Mouse (Mus musculus) kidney, embryonic 14.5 days (tissue): Measurements from ENCODE around the gene Sirpa. TPM values are rescaled to one million over a fixed set of nuclear protein-coding genes. Genes with fewer than 3 reads are reported as not detected.

Source experiments
- ATAC-seq: fragments of 200-750 bp; cut with Nextera tagmentation; 2 replicates; pipeline ENCODE4 v1.8.0; 2017; ENCODE audit warnings: moderate number of reproducible peaks, mild to moderate bottlenecking, moderate TSS enrichment, moderate library complexity; ENCODE audit not compliant: low FRiP score, low TSS enrichment
- H3K27ac ChIP-seq: fragments of 300-500 bp; sonication (generic); 2 replicates; pipeline ENCODE4 v1.5.1; 2014; ENCODE audit warnings: low read depth, mild to moderate bottlenecking, low read length, moderate library complexity, mixed read lengths
- H3K27me3 ChIP-seq: fragments of 300-500 bp; sonication (generic); 2 replicates; pipeline ENCODE4 v1.6.1; 2014; ENCODE audit warnings: mild to moderate bottlenecking, low read length; ENCODE audit not compliant: control insufficient read depth, insufficient read depth
- H3K36me3 ChIP-seq: fragments of 300-500 bp; sonication (generic); 2 replicates; pipeline ENCODE4 v1.6.1; 2014; ENCODE audit warnings: low read length, mixed read lengths; ENCODE audit not compliant: control insufficient read depth, insufficient read depth
- H3K4me1 ChIP-seq: fragments of 300-500 bp; sonication (generic); 2 replicates; pipeline ENCODE4 v1.6.1; 2014; ENCODE audit warnings: low read length, mixed read lengths; ENCODE audit not compliant: control insufficient read depth, insufficient read depth
- H3K4me2 ChIP-seq: fragments of 300-500 bp; sonication (generic); replicated peaks from 2 replicates; pipeline ENCODE4 v1.6.1; 2014; ENCODE audit warnings: low read depth, mild to moderate bottlenecking, low read length
- H3K4me3 ChIP-seq: fragments of 300-500 bp; sonication (generic); 2 replicates; pipeline ENCODE4 v1.5.1; 2014; ENCODE audit warnings: mild to moderate bottlenecking, low read length
- H3K9ac ChIP-seq: fragments of 300-500 bp; sonication (generic); 2 replicates; pipeline ENCODE4 v1.6.1; 2014; ENCODE audit warnings: low read depth, mild to moderate bottlenecking, low read length, moderate library complexity
- H3K9me3 ChIP-seq: fragments of 300-500 bp; sonication (generic); 2 replicates; pipeline ENCODE4 v1.6.1; 2016; ENCODE audit warnings: low read length; ENCODE audit not compliant: control insufficient read depth
- WGBS: fragments of 180-500 bp; shearing (Covaris S2); extraction: QIAGEN DNeasy Blood & Tissue Kit; methylation state at CpG from one replicate; pipeline ENCODE4 v1.1.7; 2014; 5-methylcytosine and 5-hydroxymethylcytosine counted together
- polyA plus RNA-seq: library from polyadenylated mRNA; unstranded; fragments of >200 nt; fragmentation: Nextera tagmentation; extraction: Ambion mirVana; gene quantifications from 2 replicates; pipeline ENCODE4 v1.2.1, GENCODE M21; 2014

Gene Sirpa
- polyA plus RNA-seq, 1 experiment from 2014 or later: 28.8 TPM

DNA sequence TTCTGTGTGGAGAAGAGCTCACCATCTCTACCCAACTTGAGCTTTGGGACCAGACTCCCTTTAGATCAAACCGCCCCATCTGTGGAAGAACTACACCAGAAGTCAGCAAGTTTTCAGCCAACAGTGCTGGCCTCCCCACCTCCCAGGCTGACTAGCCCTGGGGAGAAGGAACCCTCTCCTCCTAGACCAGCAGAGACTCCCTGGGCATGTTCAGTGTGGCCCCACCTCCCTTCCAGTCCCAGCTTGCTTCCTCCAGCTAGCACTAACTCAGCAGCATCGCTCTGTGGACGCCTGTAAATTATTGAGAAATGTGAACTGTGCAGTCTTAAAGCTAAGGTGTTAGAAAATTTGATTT is 37.9 kb downstream of the Sirpa start:
- Histone ChIP-seq H3K36me3 (no peaks in the 10 kb centered on the region; the same call in 1 of the 2 replicates), H3K9me3 (no peaks in the 10 kb centered on the region), H3K4me1 (no peaks in the 10 kb centered on the region), H3K4me2 (no peak overlapping the region), H3K27ac (no peak overlapping the region), H3K27me3 (no peaks in the 10 kb centered on the region), H3K4me3 (no peak overlapping the region), H3K9ac (no peak overlapping the region)
- WGBS: 89% methylated on average over 3 of the region's 3 CpGs
- ATAC-seq: no peak

DNA sequence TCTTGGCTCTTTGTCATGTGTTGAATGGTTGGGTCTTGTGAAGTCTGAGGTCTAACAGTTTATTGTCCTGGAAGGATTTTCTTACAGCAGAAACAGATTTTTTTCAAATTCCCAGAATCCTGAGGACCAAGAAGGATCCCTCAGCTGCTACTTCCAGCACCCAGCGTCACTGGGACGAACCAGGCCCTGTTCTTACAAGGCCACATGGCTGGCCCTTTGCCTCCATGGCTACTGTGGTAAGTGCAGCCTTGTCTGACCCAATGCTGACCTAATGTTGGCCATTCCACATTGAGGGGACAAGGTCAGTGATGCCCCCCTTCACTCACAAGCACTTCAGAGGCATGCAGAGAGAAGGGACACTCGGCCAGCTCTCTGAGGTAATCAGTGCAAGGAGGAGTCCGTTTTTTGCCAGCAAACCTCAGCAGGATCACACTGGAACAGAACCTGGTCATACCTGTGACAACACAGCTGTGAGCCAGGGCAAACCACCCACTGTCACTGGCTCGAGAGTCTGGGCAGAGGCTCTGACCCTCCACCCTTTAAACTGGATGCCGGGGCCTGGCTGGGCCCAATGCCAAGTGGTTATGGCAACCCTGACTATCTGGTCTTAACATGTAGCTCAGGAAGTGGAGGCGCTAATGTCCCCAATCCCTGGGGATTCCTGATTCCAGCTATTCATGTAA is 38.5 kb downstream of the Sirpa start:
- Histone ChIP-seq H3K4me1 (no peaks in the 10 kb centered on the region), H3K27me3 (no peaks in the 10 kb centered on the region), H3K9ac (no peak overlapping the region), H3K9me3 (no peaks in the 10 kb centered on the region), H3K4me2 (no peak overlapping the region), H3K27ac (no peak overlapping the region), H3K36me3 (no peaks in the 10 kb centered on the region; the same call in 1 of the 2 replicates), H3K4me3 (no peak overlapping the region)
- ATAC-seq: no peak
- 82% methylated on average over 7 of the region's 7 CpGs for WGBS

DNA sequence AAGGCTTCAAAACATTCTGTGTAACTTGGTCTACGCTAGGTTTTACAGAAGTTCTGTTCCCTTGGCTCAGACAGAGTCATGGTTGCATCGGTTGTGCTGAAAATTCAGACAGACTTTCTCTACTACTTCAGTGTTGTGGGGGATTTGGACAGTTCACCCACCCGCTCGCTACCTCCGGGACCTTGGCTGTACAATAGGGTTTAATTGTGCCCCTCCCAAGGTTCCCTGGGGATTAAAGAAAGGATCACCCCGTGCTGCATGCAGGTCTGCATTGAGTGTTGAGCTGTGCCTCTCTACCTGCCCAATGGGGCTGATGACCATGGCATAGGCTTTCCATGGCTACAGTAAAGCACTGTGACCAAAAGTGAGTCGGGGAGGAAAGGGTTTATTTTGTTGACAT is 39.7 kb downstream of the Sirpa start:
- Histone ChIP-seq H3K27me3 (no peaks in the 10 kb centered on the region), H3K4me2 (no peak overlapping the region), H3K9ac (no peak overlapping the region), H3K4me1 (no peaks in the 10 kb centered on the region), H3K27ac (no peak overlapping the region), H3K4me3 (no peak overlapping the region), H3K36me3 (no peaks in the 10 kb centered on the region; the same call in 1 of the 2 replicates), H3K9me3 (no peaks in the 10 kb centered on the region)
- ATAC-seq: no peak
- WGBS: 90% methylated on average over 7 of the region's 7 CpGs

DNA sequence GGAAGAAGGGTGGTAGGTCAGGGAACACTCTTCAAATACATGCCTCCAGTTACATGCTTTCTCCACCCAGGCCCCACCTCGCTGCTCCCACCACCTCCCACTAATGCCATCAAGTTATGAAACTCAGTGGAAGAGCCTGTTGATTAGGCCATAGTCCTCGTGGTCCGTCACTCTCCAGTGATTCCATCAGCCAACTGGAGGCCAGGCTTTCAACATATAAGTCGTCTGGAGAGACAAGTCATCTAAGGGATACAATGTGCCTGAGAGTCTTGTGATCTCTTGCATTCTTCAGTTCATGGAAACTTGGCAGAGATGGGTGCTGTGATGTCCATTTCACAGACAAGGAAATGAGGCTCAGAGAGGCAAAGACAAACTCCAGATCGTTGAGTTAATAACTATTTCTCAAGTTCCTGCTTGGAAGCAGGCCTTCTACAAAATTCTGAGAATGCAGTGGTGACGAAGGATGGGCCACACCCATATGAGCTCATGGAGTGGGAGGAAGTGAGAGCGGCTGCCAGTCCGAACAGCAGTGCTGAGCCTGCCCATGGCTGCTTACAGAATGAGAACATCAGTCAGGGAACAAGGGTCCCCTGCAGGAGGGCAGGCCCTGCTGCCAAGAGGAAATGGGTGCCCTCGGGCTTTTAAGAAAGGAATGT is 40.6 kb downstream of the Sirpa start:
- no peak for ATAC-seq
- H3K9ac ChIP-seq: no peak overlapping the region
- H3K27ac ChIP-seq: no peak overlapping the region
- 66% methylated on average over 9 of the region's 9 CpGs for WGBS
- no peaks in the 10 kb centered on the region for H3K27me3 ChIP-seq
- no peaks in the 10 kb centered on the region for H3K4me1 ChIP-seq
- H3K36me3 ChIP-seq: no peaks in the 10 kb centered on the region; the same call in 1 of the 2 replicates
- H3K4me2 ChIP-seq: no peak overlapping the region
- H3K9me3 ChIP-seq: no peaks in the 10 kb centered on the region
- H3K4me3 ChIP-seq: no peak overlapping the region

DNA sequence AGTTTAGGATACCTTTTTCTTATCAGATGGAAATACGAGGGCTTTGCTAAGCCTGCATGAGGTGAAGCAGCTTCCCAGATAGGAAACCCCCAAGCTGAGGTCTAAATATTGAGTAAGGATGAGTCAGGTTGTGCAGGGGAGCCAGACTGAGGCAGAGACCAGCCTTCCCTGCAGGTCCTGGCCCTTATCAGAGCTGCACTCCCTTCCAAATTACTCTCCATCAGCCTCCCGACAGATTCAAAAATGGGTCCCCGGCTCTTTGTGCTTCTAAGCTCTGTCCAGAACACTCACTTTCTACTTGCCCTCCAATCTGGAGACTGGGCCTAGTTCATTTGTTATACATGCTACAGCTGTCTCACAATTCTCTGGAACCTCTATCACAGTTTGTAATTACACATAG is 41.3 kb downstream of the Sirpa start:
- no peak overlapping the region for H3K4me2 ChIP-seq
- H3K36me3 ChIP-seq: no peaks in the 10 kb centered on the region; the same call in 1 of the 2 replicates
- no peak overlapping the region for H3K9ac ChIP-seq
- H3K27me3 ChIP-seq: no peaks in the 10 kb centered on the region
- WGBS: 81% methylated on average over 3 of the region's 3 CpGs
- no peak overlapping the region for H3K27ac ChIP-seq
- no peak overlapping the region for H3K4me3 ChIP-seq
- no peaks in the 10 kb centered on the region for H3K4me1 ChIP-seq
- H3K9me3 ChIP-seq: no peaks in the 10 kb centered on the region
- ATAC-seq: no peak

DNA sequence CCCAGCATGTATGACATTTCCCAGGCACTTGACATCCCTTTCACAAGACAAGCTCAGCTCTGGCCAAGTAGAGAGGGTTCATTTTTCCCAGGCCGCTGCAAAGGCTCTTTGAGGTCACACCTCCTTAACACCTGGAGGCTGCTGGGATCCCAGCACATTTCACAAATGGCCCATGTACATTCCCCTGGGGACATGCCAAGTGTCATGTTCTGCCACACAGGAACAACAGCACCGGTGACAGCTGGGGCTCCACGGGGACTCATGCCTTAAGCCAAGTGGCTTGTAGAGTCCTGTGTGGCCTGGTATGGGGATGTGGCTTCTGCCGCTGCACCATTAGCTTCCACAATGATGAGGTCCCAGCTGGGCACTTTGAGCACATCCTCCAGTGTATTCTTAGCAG is 60.0 kb downstream of the Sirpa start:
- Histone ChIP-seq H3K36me3 (no peaks in the 10 kb centered on the region), H3K27ac (no peak overlapping the region), H3K4me2 (no peak overlapping the region), H3K9me3 (no peaks in the 10 kb centered on the region), H3K4me1 (no peaks in the 10 kb centered on the region), H3K4me3 (no peak overlapping the region), H3K27me3 (no peaks in the 10 kb centered on the region), H3K9ac (no peak overlapping the region)
- no peak for ATAC-seq
- 44% methylated on average over 4 of the region's 4 CpGs for WGBS

DNA sequence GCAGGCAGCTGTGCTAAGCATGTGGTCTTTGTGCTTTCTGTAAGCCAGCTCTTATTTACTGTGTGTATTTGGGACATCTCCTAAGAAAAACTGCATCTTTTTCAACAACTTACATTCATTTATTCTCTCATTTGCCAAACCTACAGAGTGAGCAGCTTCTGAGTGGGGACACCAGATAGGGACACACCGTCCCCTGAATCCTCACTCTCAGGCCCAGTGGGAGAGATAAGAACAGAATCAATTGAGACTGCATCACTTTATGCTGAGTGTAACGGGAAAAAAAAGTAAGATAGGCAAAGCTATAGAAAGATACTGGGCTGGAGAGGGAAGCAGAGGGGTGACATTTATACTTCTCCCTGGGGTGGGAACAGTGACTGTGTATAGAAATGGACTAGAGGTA is 61.0 kb downstream of the Sirpa start:
- no peak overlapping the region for H3K27ac ChIP-seq
- H3K4me1 ChIP-seq: no peaks in the 10 kb centered on the region
- ATAC-seq: no peak
- no peak overlapping the region for H3K4me2 ChIP-seq
- H3K9me3 ChIP-seq: no peaks in the 10 kb centered on the region
- H3K9ac ChIP-seq: no peak overlapping the region
- 91% methylated on average over 2 of the region's 2 CpGs for WGBS
- H3K27me3 ChIP-seq: no peaks in the 10 kb centered on the region
- H3K36me3 ChIP-seq: no peaks in the 10 kb centered on the region
- no peak overlapping the region for H3K4me3 ChIP-seq

DNA sequence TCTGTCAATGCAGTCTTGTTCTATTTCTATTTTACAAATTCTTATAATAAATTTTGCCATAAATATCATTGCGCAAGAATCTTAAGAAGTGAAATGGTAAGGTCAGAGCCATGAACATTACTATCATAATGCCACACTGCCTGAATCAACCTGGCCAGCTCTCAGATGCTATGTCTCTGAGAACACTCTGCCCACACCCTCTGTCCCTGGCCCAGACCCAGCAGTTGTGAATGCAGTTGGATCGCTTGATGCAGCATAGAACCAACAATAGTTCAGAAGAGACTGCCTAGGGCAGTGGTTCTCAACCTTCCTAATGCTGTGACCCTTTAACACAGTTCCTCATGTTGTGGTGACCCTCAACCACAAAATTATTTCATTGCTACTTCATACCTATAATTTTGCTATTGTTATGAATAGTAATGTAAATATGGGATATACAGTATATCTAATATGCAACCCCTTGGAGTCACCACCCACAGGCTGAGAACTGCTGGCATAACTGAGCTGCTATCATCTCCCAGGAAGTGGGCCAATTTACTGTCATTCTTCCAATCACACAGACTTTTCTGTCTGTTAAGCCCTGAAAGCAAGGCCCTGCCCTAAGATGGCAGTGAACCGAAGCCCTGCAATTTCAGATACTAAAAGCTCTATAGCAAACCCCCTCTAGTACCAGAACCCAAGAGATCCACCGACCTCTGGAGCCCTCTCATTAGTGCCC is 61.8 kb downstream of the Sirpa start:
- Histone ChIP-seq H3K4me2 (no peak overlapping the region), H3K9me3 (no peaks in the 10 kb centered on the region), H3K9ac (no peak overlapping the region), H3K27ac (no peak overlapping the region), H3K36me3 (no peaks in the 10 kb centered on the region), H3K27me3 (no peaks in the 10 kb centered on the region), H3K4me3 (no peak overlapping the region), H3K4me1 (no peaks in the 10 kb centered on the region)
- WGBS: 91% methylated on average over 4 of the region's 4 CpGs
- ATAC-seq: no peak

DNA sequence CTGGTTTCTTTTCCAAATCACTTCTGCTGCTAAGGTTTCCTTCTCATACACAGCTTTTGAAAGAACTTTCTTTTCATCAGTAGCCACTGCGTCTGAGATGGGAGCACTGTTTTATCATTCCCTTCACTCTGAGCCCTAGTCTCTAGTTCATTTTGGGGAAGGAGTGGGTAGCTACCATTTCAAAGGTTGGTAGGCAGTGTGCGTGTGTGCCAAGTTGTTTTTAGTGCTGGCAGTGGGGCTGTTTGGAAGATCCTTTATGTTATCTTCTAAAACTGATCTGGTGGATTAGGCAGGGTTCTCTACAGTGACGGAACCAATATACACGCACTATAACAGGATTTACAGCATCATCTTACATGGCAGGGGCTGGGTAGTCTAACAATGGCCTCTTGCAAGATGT is 62.4 kb downstream of the Sirpa start:
- Histone ChIP-seq H3K9me3 (no peaks in the 10 kb centered on the region), H3K4me3 (no peak overlapping the region), H3K36me3 (no peaks in the 10 kb centered on the region), H3K27ac (no peak overlapping the region), H3K9ac (no peak overlapping the region), H3K4me2 (no peak overlapping the region), H3K4me1 (no peaks in the 10 kb centered on the region), H3K27me3 (no peaks in the 10 kb centered on the region)
- 89% methylated on average over 4 of the region's 4 CpGs for WGBS
- no peak for ATAC-seq
